8 mouse cellular contexts compared by ENCODE assay signal in the genomic region with DNA sequence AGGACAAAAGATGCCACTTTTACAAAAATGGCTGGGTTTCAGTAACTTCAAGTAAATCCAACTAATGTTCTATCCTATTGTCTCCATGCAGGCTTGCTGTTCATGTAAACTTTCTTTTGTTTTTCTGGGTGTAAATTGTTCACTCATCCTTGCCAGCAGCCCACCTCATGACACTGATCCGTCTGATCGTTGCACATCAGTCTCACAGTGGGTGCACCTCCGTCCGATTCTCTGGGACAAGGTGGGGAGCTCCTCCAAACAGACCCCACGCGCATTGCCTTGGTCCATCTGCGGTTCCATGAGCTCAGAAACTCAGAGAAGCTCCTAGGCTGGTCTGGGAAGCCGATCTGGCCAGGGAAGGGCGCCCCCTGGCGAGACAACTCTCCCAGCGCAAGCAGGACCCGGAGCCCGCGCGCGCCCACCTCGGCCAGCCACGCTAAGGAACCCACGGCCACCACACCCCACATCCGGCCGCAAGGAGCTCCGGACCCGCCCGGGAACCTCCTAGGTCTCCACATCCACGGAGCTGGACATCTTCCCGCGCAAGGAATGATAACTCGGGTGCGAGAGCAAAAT. TPM values are rescaled to one million over a fixed set of nuclear protein-coding genes. Genes with fewer than 3 reads are reported as not detected.
A peak's percentile ranks its signal among the peaks of the same experiment; 100 is the strongest.
DNase-seq lines count a peak whose midpoint lies in the region; ATAC-seq and TF ChIP-seq lines count a peak whose summit lies in the region.

No protein-coding gene starts in this region.

- peak; percentile 44 for DNase-seq in c-Kit-positive CD71-positive TER-119-positive erythroid progenitor cells, embryonic 14.5 days (ENCODE audit: low spot score)
- peak; percentile 87 to 89 for DNase-seq in kidney, postnatal 25 days

- WGBS in forebrain, embryonic 12.5 days, result under 1% methylated on average over 29 of the region's 29 CpGs
- WGBS in heart, embryonic 16.5 days, result under 1% methylated on average over 29 of the region's 29 CpGs
- 1% methylated on average over 29 of the region's 29 CpGs for WGBS in liver, embryonic 16.5 days (ENCODE audit: insufficient replicate concordance)
- 0% methylated on average over 29 of the region's 29 CpGs for WGBS in neural tube, embryonic 13.5 days

- H3K27me3 ChIP-seq in E14TG2a.4 (ENCODE audit: insufficient read depth, low read length), result peaks cover 90% of the 10 kb centered on the region
- peaks cover 15% of the 10 kb centered on the region for H3K27me3 ChIP-seq in forebrain, embryonic 12.5 days
- H3K27me3 ChIP-seq in heart, embryonic 16.5 days (ENCODE audit: control insufficient read depth, insufficient read depth, low read length), result no peaks in the 10 kb centered on the region
- peaks cover 29% of the 10 kb centered on the region for H3K27me3 ChIP-seq in liver, embryonic 16.5 days (ENCODE audit: control insufficient read depth, insufficient read depth, low read depth, low read length)
- H3K27me3 ChIP-seq in neural tube, embryonic 13.5 days, result no peaks in the 10 kb centered on the region
- H3K27me3 ChIP-seq in testis, adult 2 months (ENCODE audit: control insufficient read depth, insufficient read depth, low read length), result no peaks in the 10 kb centered on the region

- H3K36me3 ChIP-seq in E14TG2a.4 (ENCODE audit: insufficient read depth, low read length), result no peaks in the 10 kb centered on the region
- H3K36me3 ChIP-seq in forebrain, embryonic 12.5 days (replicated peaks), result no peaks in the 10 kb centered on the region; the same call in 1 of the 2 replicates
- H3K36me3 ChIP-seq in heart, embryonic 16.5 days (ENCODE audit: control insufficient read depth, insufficient read depth), result no peaks in the 10 kb centered on the region
- no peaks in the 10 kb centered on the region for H3K36me3 ChIP-seq in liver, embryonic 16.5 days (ENCODE audit: control insufficient read depth, insufficient read depth)
- no peaks in the 10 kb centered on the region for H3K36me3 ChIP-seq in neural tube, embryonic 13.5 days
- H3K36me3 ChIP-seq in testis, adult 2 months (ENCODE audit: control insufficient read depth, insufficient read depth, low read length), result no peaks in the 10 kb centered on the region

- H3K4me3 ChIP-seq in E14TG2a.4 (replicated peaks; ENCODE audit: low read length), result peak overlapping the region; percentile 84
- H3K4me3 ChIP-seq in forebrain, embryonic 12.5 days (replicated peaks), result peak overlapping the region; percentile 74
- peak overlapping the region; percentile 81 for H3K4me3 ChIP-seq in heart, embryonic 16.5 days (ENCODE audit: low read length)
- H3K4me3 ChIP-seq in liver, embryonic 16.5 days (ENCODE audit: low read depth, low read length), result peak overlapping the region; percentile 69
- H3K4me3 ChIP-seq in neural tube, embryonic 13.5 days, result peak overlapping the region; percentile 89
- peak overlapping the region; percentile 81 for H3K4me3 ChIP-seq in testis, adult 2 months (ENCODE audit: control insufficient read depth, low read depth, low read length)

- TF ChIP-seq CTCF in E14TG2a.4 (conservative IDR thresholded peaks at IDR 0.05; ENCODE audit: low read length), result peak; percentile 34
- TF ChIP-seq CTCF in testis, adult 2 months (IDR thresholded peaks at IDR 0.05; ENCODE audit: control insufficient read depth, insufficient read depth, insufficient replicate concordance, low read depth, low read length), result peak; percentile 74

- H3K27ac ChIP-seq in forebrain, embryonic 12.5 days, result peak overlapping the region; percentile 84
- H3K27ac ChIP-seq in heart, embryonic 16.5 days (ENCODE audit: low read length), result peak overlapping the region; percentile 85
- no peak overlapping the region for H3K27ac ChIP-seq in liver, embryonic 16.5 days (ENCODE audit: low read length)
- peak overlapping the region; percentile 92 for H3K27ac ChIP-seq in neural tube, embryonic 13.5 days (replicated peaks)
- no peak overlapping the region for H3K27ac ChIP-seq in testis, adult 2 months (ENCODE audit: control insufficient read depth, insufficient read depth, low read depth, low read length)

- peaks cover 10% of the 10 kb centered on the region; the same call in 1 of the 2 replicates for H3K4me1 ChIP-seq in E14TG2a.4 (replicated peaks; ENCODE audit: low read depth, low read length)
- H3K4me1 ChIP-seq in forebrain, embryonic 12.5 days, result peaks cover 65% of the 10 kb centered on the region
- peaks cover 38% of the 10 kb centered on the region for H3K4me1 ChIP-seq in heart, embryonic 16.5 days (ENCODE audit: control insufficient read depth, insufficient read depth, low read length)
- peaks cover 14% of the 10 kb centered on the region for H3K4me1 ChIP-seq in liver, embryonic 16.5 days (ENCODE audit: control insufficient read depth, low read depth, low read length)
- peaks cover 64% of the 10 kb centered on the region for H3K4me1 ChIP-seq in neural tube, embryonic 13.5 days (replicated peaks)
- peaks cover 4% of the 10 kb centered on the region; the same call in 1 of the 2 replicates for H3K4me1 ChIP-seq in testis, adult 2 months (ENCODE audit: control insufficient read depth, insufficient read depth, low read length)

- no peak for TF ChIP-seq POLR2A in testis, adult 2 months (IDR thresholded peaks at IDR 0.05; ENCODE audit: control insufficient read depth, low read depth, low read length)

- ATAC-seq in forebrain, embryonic 12.5 days (ENCODE audit: low FRiP score), result peak; percentile 76
- peak; percentile 66 for ATAC-seq in heart, embryonic 16.5 days (replicated peaks; ENCODE audit: extremely low read depth, insufficient read depth, low FRiP score)
- peak; percentile 30 for ATAC-seq in liver, embryonic 16.5 days (ENCODE audit: low read depth)
- ATAC-seq in neural tube, embryonic 13.5 days (ENCODE audit: low read depth), result peak; percentile 76

- H3K9ac ChIP-seq in forebrain, embryonic 12.5 days, result peak overlapping the region; percentile 82
- H3K9ac ChIP-seq in heart, embryonic 16.5 days (ENCODE audit: low read length), result peak overlapping the region; percentile 90
- peak overlapping the region; percentile 49 for H3K9ac ChIP-seq in liver, embryonic 16.5 days (ENCODE audit: low read depth, low read length)
- peak overlapping the region; percentile 96 for H3K9ac ChIP-seq in neural tube, embryonic 13.5 days

- H3K4me2 ChIP-seq in forebrain, embryonic 12.5 days, result peak overlapping the region; percentile 97
- H3K4me2 ChIP-seq in heart, embryonic 16.5 days (ENCODE audit: low read depth, low read length), result peak overlapping the region; percentile 97
- H3K4me2 ChIP-seq in liver, embryonic 16.5 days (ENCODE audit: low read depth, low read length), result peak overlapping the region; percentile 98
- peak overlapping the region; percentile 89 for H3K4me2 ChIP-seq in neural tube, embryonic 13.5 days

- H3K9me3 ChIP-seq in E14TG2a.4 (ENCODE audit: low read length), result no peaks in the 10 kb centered on the region
- no peaks in the 10 kb centered on the region for H3K9me3 ChIP-seq in forebrain, embryonic 12.5 days
- H3K9me3 ChIP-seq in heart, embryonic 16.5 days (replicated peaks; ENCODE audit: control insufficient read depth, low read length), result no peaks in the 10 kb centered on the region; the same call in 1 of the 2 replicates
- no peaks in the 10 kb centered on the region; the same call in 1 of the 2 replicates for H3K9me3 ChIP-seq in liver, embryonic 16.5 days (replicated peaks; ENCODE audit: control insufficient read depth, low read length)
- no peaks in the 10 kb centered on the region for H3K9me3 ChIP-seq in neural tube, embryonic 13.5 days

RNA-seq across cellular contexts. Expression of a gene that starts 1.0 kb away (rescaled TPM):
- 31.2 and 32.5 TPM in 2 replicates for polyA plus RNA-seq in forebrain, embryonic 12.5 days (2016; fragmentation: Nextera tagmentation; extraction: Ambion mirVana)
- polyA plus RNA-seq in heart, embryonic 16.5 days (2015; fragmentation: Nextera tagmentation; extraction: Ambion mirVana), result 28.5 and 33.9 TPM in 2 replicates
- polyA plus RNA-seq in liver, embryonic 16.5 days (2015; fragmentation: Nextera tagmentation; extraction: Ambion mirVana), result 2.0 and 2.2 TPM in 2 replicates
- 41.8 and 43.5 TPM in 2 replicates for polyA plus RNA-seq in neural tube, embryonic 13.5 days (2015; fragmentation: Nextera tagmentation; extraction: Ambion mirVana)
- polyA plus RNA-seq in testis, adult 2 months (2012; rRNA removed), result 15.8 and 16.0 TPM in 2 replicates

Comparison
In these comparisons a context has a peak if more than half of its experiments do, and no peak if none do; other contexts are left out.
1. H3K27ac ChIP-seq: peak in forebrain, embryonic 12.5 days (single experiment), heart, embryonic 16.5 days (single experiment) and neural tube, embryonic 13.5 days (single experiment); none in liver, embryonic 16.5 days (single experiment) and testis, adult 2 months (single experiment).
2. Peak in every context shown above with its lines, with median percentiles within 50 percentile points of each other: H3K4me3 ChIP-seq, ATAC-seq, H3K4me2 ChIP-seq and H3K9ac ChIP-seq.